Mouse (Mus musculus) hindbrain, postnatal 0 days (tissue): Measurements from ENCODE around the gene Arid5b. TPM values are rescaled to one million over a fixed set of nuclear protein-coding genes. Genes with fewer than 3 reads are reported as not detected.

Experiments
- ATAC-seq: fragments of 200-750 bp; cut with Nextera tagmentation; 2 replicates; pipeline ENCODE4 v1.8.0; 2017; ENCODE audit warnings: mild to moderate bottlenecking, moderate TSS enrichment, moderate library complexity
- DNase-seq: peaks from one replicate; pipeline ENCODE4 v3.0.0-alpha.2; 2015; ENCODE audit warnings: low spot score
- H3K27ac ChIP-seq: fragments of 300-500 bp; sonication (generic); 2 replicates; pipeline ENCODE4 v1.5.1; 2014; ENCODE audit warnings: mild to moderate bottlenecking
- H3K27me3 ChIP-seq: fragments of 300-500 bp; sonication (generic); 2 replicates; pipeline ENCODE4 v1.6.1; 2014; ENCODE audit warnings: low read length, mixed read lengths; ENCODE audit not compliant: insufficient read depth
- H3K36me3 ChIP-seq: fragments of 300-500 bp; sonication (generic); 2 replicates; pipeline ENCODE4 v1.6.1; 2014; ENCODE audit warnings: low read length, mixed read lengths; ENCODE audit not compliant: insufficient read depth
- H3K4me1 ChIP-seq: fragments of 300-500 bp; sonication (generic); 2 replicates; pipeline ENCODE4 v1.6.1; 2014; ENCODE audit warnings: antibody characterized with exemption, low read length, mixed read lengths; ENCODE audit not compliant: insufficient read depth
- H3K4me2 ChIP-seq: fragments of 300-500 bp; sonication (generic); 2 replicates; pipeline ENCODE4 v1.6.1; 2014; ENCODE audit warnings: low read depth, mild to moderate bottlenecking, low read length, moderate library complexity, mixed read lengths
- H3K4me3 ChIP-seq: fragments of 300-500 bp; sonication (generic); 2 replicates; pipeline ENCODE4 v1.5.1; 2014; ENCODE audit warnings: low read length
- H3K9ac ChIP-seq: fragments of 300-500 bp; sonication (generic); replicated peaks from 2 replicates; pipeline ENCODE4 v1.6.1; 2014; ENCODE audit warnings: mild to moderate bottlenecking, low read length, moderate library complexity, mixed read lengths
- H3K9me3 ChIP-seq: fragments of 300-500 bp; sonication (generic); 2 replicates; pipeline ENCODE4 v1.6.1; 2016; ENCODE audit warnings: low read length, mixed read lengths
- CTCF ChIP-seq: IDR thresholded peaks from 2 replicates; pipeline ENCODE4 v1.5.1; 2016; ENCODE audit warnings: antibody characterized with exemption, control low read depth, low read depth
- WGBS: fragments of 180-500 bp; shearing (Covaris S2); extraction: QIAGEN DNeasy Blood & Tissue Kit; methylation state at CpG from one replicate; pipeline ENCODE4 v1.1.7; 2014; 5-methylcytosine and 5-hydroxymethylcytosine counted together
- polyA plus RNA-seq: library from polyadenylated mRNA; unstranded; fragments of >200 nt; fragmentation: Nextera tagmentation; extraction: Ambion mirVana; gene quantifications from 2 replicates; pipeline ENCODE4 v1.2.1, GENCODE M21; 2015
- total RNA-seq: library from RNA; depleted of rRNA; stranded (reverse); fragments of >200 nt; gene quantifications from 2 replicates; pipeline ENCODE4 v1.2.3, GENCODE M21; 2014

The Arid5b gene
- total and polyA plus RNA-seq, 2 experiments from 2014 or later, result 13.1 to 13.8 TPM

GRCm38 (mm10) chr10:68229640-68230565 is 48.6 kb downstream of the Arid5b start:
- Histone ChIP-seq H3K9ac (no peak overlapping the region), H3K9me3 (no peaks in the 10 kb centered on the region), H3K4me2 (no peak overlapping the region), H3K4me1 (no peaks in the 10 kb centered on the region), H3K27me3 (no peaks in the 10 kb centered on the region), H3K4me3 (no peak overlapping the region), H3K27ac (no peak overlapping the region), H3K36me3 (no peaks in the 10 kb centered on the region)
- TF ChIP-seq CTCF, result no peak
- WGBS, result 78% methylated on average over 22 of the region's 22 CpGs
- DNase-seq (no peak), ATAC-seq (no peak)

DNA sequence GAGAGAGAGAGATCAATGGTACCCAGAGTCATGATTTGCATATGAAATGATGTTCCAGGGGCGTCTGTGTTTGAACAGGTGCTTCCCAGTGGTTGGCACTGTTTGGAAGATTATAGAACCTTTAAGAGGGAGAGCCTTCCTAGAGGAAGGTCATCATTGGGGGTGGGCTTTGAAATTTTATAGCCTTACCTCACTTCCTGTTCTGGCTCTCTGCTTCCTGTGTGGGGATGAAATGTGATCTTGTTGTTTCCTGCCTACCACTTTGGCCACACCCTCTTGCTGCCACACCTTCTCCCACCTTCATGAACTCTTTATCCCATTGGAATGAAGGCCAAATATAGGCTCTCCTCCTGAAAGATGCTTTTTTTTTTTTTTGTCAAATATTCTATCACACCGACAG is 55.9 kb downstream of the Arid5b start:
- Histone ChIP-seq H3K27me3 (no peaks in the 10 kb centered on the region), H3K4me2 (no peak overlapping the region), H3K4me1 (no peaks in the 10 kb centered on the region), H3K4me3 (no peak overlapping the region), H3K27ac (no peak overlapping the region), H3K36me3 (0 out of 2 replicates have a peak, but pooled peaks cover 5% of the 10 kb centered on the region), H3K9ac (no peak overlapping the region), H3K9me3 (no peaks in the 10 kb centered on the region)
- DNase-seq (no peak), ATAC-seq (no peak)
- no peak for TF ChIP-seq CTCF
- 70% methylated on average over 2 of the region's 2 CpGs for WGBS

GRCm38 (mm10) chr10:68222012-68222411 is 56.5 kb downstream of the Arid5b start:
- Histone ChIP-seq H3K4me2 (no peak overlapping the region), H3K27ac (no peak overlapping the region), H3K36me3 (0 out of 2 replicates have a peak, but pooled peaks cover 5% of the 10 kb centered on the region), H3K4me1 (no peaks in the 10 kb centered on the region), H3K9ac (no peak overlapping the region), H3K27me3 (no peaks in the 10 kb centered on the region), H3K4me3 (no peak overlapping the region), H3K9me3 (no peaks in the 10 kb centered on the region)
- WGBS, result 93% methylated on average over 3 of the region's 3 CpGs
- TF ChIP-seq CTCF, result no peak
- DNase-seq (no peak), ATAC-seq (no peak)

DNA sequence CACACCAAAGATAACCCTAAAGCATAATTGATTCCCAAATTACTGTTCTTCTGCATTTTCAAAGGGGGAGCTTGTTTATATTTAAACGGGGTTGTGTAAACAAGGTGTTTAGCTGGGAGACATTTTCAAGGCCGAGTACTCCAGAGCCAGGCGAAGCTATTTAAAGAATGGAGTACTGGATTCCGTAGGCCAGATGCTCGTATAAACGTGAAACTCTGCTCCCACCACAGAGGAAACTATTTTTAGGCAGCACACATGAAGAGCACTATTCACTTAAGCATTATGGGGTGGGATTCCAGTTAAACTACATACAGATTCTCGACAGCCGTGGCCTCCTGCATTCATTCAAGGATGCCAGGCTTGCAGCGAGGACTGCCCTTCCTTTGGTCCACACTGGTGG is 59.2 kb downstream of the Arid5b start:
- 75% methylated on average over 9 of the region's 9 CpGs for WGBS

GRCm38 (mm10) chr10:68218678-68219077 is 59.9 kb downstream of the Arid5b start:
- WGBS, result 85% methylated on average over 4 of the region's 4 CpGs
- Histone ChIP-seq H3K4me3 (no peak overlapping the region), H3K4me2 (no peak overlapping the region), H3K9me3 (no peaks in the 10 kb centered on the region), H3K36me3 (0 out of 2 replicates have a peak, but pooled peaks cover 5% of the 10 kb centered on the region), H3K27me3 (no peaks in the 10 kb centered on the region), H3K4me1 (no peaks in the 10 kb centered on the region), H3K27ac (no peak overlapping the region), H3K9ac (no peak overlapping the region)
- TF ChIP-seq CTCF, result no peak
- DNase-seq, result no peak
- ATAC-seq, result no peak

More for the DNA sequence above, 59.2 kb downstream of the Arid5b start:
- Histone ChIP-seq H3K4me1 (no peaks in the 10 kb centered on the region), H3K27me3 (no peaks in the 10 kb centered on the region), H3K9me3 (no peaks in the 10 kb centered on the region), H3K27ac (no peak overlapping the region), H3K4me2 (no peak overlapping the region), H3K4me3 (no peak overlapping the region), H3K9ac (no peak overlapping the region), H3K36me3 (0 out of 2 replicates have a peak, but pooled peaks cover 5% of the 10 kb centered on the region)
- no peak for TF ChIP-seq CTCF
- ATAC-seq (no peak), DNase-seq (no peak)

DNA sequence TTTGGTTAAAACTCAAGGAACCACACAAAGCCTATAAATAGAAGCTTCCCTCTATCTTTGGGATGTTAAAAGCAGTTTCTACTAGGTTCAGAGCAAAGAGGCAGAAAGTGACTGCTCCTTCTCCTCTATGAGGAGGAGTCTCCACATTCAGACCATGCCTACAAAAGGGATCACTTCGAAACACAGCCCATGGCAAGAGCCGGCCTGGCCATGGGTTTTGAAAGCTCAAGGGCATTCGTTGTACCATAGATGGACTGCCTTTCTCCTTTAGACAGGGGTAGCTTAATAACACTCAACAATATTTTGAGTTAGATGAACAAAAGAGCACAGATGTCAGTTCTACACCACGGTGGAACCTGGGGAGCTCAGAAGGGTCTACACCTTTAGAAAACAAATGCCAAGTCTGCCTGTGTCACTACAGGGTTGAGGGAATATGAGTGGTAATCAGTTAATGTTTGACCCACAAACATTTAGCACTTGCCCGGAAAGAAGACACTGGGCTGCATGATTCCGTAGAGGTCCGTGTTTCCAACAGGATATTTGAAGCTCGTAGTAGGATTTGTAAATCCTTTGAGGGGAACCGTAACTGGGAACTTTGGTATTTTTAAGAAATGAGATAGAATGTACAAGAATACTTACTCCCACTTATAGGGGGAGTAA is 63.6 kb downstream of the Arid5b start:
- H3K4me1 ChIP-seq, result no peaks in the 10 kb centered on the region
- no peak for TF ChIP-seq CTCF
- no peaks in the 10 kb centered on the region for H3K9me3 ChIP-seq
- no peak overlapping the region for H3K4me2 ChIP-seq
- no peaks in the 10 kb centered on the region for H3K36me3 ChIP-seq
- no peak for ATAC-seq
- H3K27me3 ChIP-seq, result no peaks in the 10 kb centered on the region
- no peak overlapping the region for H3K27ac ChIP-seq
- 94% methylated on average over 9 of the region's 9 CpGs for WGBS
- H3K9ac ChIP-seq, result no peak overlapping the region
- no peak for DNase-seq
- no peak overlapping the region for H3K4me3 ChIP-seq
